Comparison of ENCODE assay signal across 9 mouse cellular contexts in genomic region chr1:165583529-165584184, GRCm38 (mm10). TPM values are rescaled to one million over a fixed set of nuclear protein-coding genes. Genes with fewer than 3 reads are reported as not detected.
DNase-seq lines count a peak whose midpoint lies in the region; ATAC-seq and TF ChIP-seq lines count a peak whose summit lies in the region.
"Had no signal": no experiment of that assay in that cellular context is flagged by ENCODE, and none has a peak within 500 bp of the region (broad histone marks: within the 10 kb centered on the region; RNA-seq: fewer than 3 reads in every experiment).

No protein-coding gene starts in this region.

- ATAC-seq in heart, embryonic 14.5 days (ENCODE audit: insufficient number of reproducible peaks, insufficient read depth, low FRiP score, low read depth): peak; percentile 64; the same call in 1 of the 2 replicates

- H3K36me3 ChIP-seq in heart, embryonic 14.5 days (ENCODE audit: control insufficient read depth, insufficient read depth, low read length): no peaks in the 10 kb centered on the region
- no peaks in the 10 kb centered on the region for H3K36me3 ChIP-seq in liver, adult 2 months (ENCODE audit: control insufficient read depth, insufficient read depth, low read length)
- H3K36me3 ChIP-seq in splenic B cell, adult 2 months (ENCODE audit: control insufficient read depth, insufficient read depth, low read length, poor library complexity, severe bottlenecking): no peaks in the 10 kb centered on the region
- H3K36me3 ChIP-seq: embryonic facial prominence, embryonic 13.5 days had no signal

- H3K4me1 ChIP-seq in heart, embryonic 14.5 days (ENCODE audit: control insufficient read depth in 2 of 2, insufficient read depth in 2 of 2, low read length in 2 of 2): peaks cover 22 to 24% of the 10 kb centered on the region in 2 experiments
- no peaks in the 10 kb centered on the region for H3K4me1 ChIP-seq in liver, adult 2 months (ENCODE audit: control insufficient read depth, insufficient read depth, low read length)

- no peak overlapping the region for H3K4me2 ChIP-seq in heart, embryonic 14.5 days (ENCODE audit: low read length)
- H3K4me2 ChIP-seq: embryonic facial prominence, embryonic 13.5 days had no signal

- H3K27ac ChIP-seq in heart, embryonic 14.5 days (replicated peaks in 1 of 2; ENCODE audit: control insufficient read depth in 1 of 2, insufficient read depth in 1 of 2, low read depth in 2 of 2, low read length in 2 of 2): no peak overlapping the region
- H3K27ac ChIP-seq in liver, adult 2 months (replicated peaks; ENCODE audit: insufficient read depth, low read depth, low read length): no peak overlapping the region
- H3K27ac ChIP-seq: embryonic facial prominence, embryonic 13.5 days had no signal

- no peaks in the 10 kb centered on the region for H3K27me3 ChIP-seq in heart, embryonic 14.5 days (ENCODE audit: control insufficient read depth, insufficient read depth, low read length)
- no peaks in the 10 kb centered on the region for H3K27me3 ChIP-seq in liver, adult 2 months (ENCODE audit: control insufficient read depth, insufficient read depth, low read length)
- H3K27me3 ChIP-seq in splenic B cell, adult 2 months (ENCODE audit: control insufficient read depth, insufficient read depth, low read length, poor library complexity, severe bottlenecking): peaks cover 2% of the 10 kb centered on the region; the same call in 1 of the 2 replicates
- H3K27me3 ChIP-seq: embryonic facial prominence, embryonic 13.5 days had no signal

- H3K4me3 ChIP-seq in heart, embryonic 14.5 days (ENCODE audit: control insufficient read depth in 1 of 2, insufficient read depth in 1 of 2, low read depth in 1 of 2, low read length in 2 of 2): no peak overlapping the region
- H3K4me3 ChIP-seq in liver, adult 2 months (ENCODE audit: insufficient read depth, low read depth, low read length): no peak overlapping the region
- H3K4me3 ChIP-seq: embryonic facial prominence, embryonic 13.5 days had no signal

- TF ChIP-seq POLR2A in brain, embryonic 14.5 days (IDR thresholded peaks at IDR 0.05; ENCODE audit: borderline replicate concordance, extremely low read depth, insufficient read depth, insufficient read length, poor library complexity, severe bottlenecking): no peak
- no peak for TF ChIP-seq POLR2A in liver, adult 2 months (IDR thresholded peaks at IDR 0.05; ENCODE audit: extremely low read depth, insufficient read depth, low read length)

- H3K9ac ChIP-seq in heart, embryonic 14.5 days (ENCODE audit: low read length): no peak overlapping the region
- H3K9ac ChIP-seq in liver, adult 2 months (ENCODE audit: low read depth, low read length): no peak overlapping the region
- H3K9ac ChIP-seq: embryonic facial prominence, embryonic 13.5 days had no signal

- H3K9me3 ChIP-seq in heart, embryonic 14.5 days (ENCODE audit: control insufficient read depth, low read length): 0 out of 2 replicates have a peak, but pooled peaks cover 5% of the 10 kb centered on the region
- H3K9me3 ChIP-seq: embryonic facial prominence, embryonic 13.5 days had no signal

- WGBS in heart, embryonic 14.5 days: 22% methylated on average over 12 of the region's 12 CpGs
- 21% methylated on average over 12 of the region's 12 CpGs for WGBS in liver, adult 2 months

- no peaks in the 10 kb centered on the region for H3K79me2 ChIP-seq in liver, adult 2 months (ENCODE audit: control insufficient read depth, insufficient read depth, low read length)

- peak; percentile 92 for DNase-seq in CD4-positive, CD25-positive, alpha-beta regulatory T cell, adult 2 months (ENCODE audit: low read depth, low spot score)
- DNase-seq in brain, embryonic 14.5 days (ENCODE audit: low read depth): peak; percentile 90
- peak; percentile 73 for DNase-seq in fibroblast of lung, adult 2 months (ENCODE audit: low read depth)
- DNase-seq in kidney, postnatal 10 days: peak; percentile 96
- peak; percentile 73 for DNase-seq in liver, adult 2 months (ENCODE audit: extremely low read depth, low read depth, low spot score)
- DNase-seq in natural killer cell, adult 2 months (ENCODE audit: low spot score in 2 of 2): peak; percentile 65 to 80
- peak; percentile 89 for DNase-seq in splenic B cell, adult 2 months (ENCODE audit: low read depth, low spot score)

- peak; percentile 98 for TF ChIP-seq CTCF in brain, embryonic 14.5 days (IDR thresholded peaks at IDR 0.05; ENCODE audit: borderline replicate concordance, extremely low read depth, insufficient read depth, insufficient read length)
- TF ChIP-seq CTCF in liver, adult 2 months (IDR thresholded peaks at IDR 0.05; ENCODE audit: low read depth, low read length): peak; percentile 99

RNA-seq across cellular contexts. Expression of gene Mpzl1, which starts 50.7 kb away (rescaled TPM):
- 142 and 156 TPM in 2 replicates for polyA plus RNA-seq in brain, embryonic 14.5 days (2012; rRNA removed)
- polyA plus RNA-seq in heart, embryonic 14.5 days (2014; fragmentation: Nextera tagmentation; extraction: Ambion mirVana): 121 TPM in 2 replicates
- 1.4 and 2.8 TPM in 2 replicates for total RNA-seq in liver, adult 2 months (2014; rRNA removed)
- 3.8 and 5.8 TPM in 2 replicates for polyA plus RNA-seq in liver, adult 2 months (2012; rRNA removed)

Comparison
In these comparisons a context has a peak if more than half of its experiments do, and no peak if none do; other contexts are left out.
1. RNA of gene Mpzl1, which starts 50.7 kb away (polyA plus RNA-seq): 142 to 156 TPM in brain, embryonic 14.5 days and 121 TPM in heart, embryonic 14.5 days; 3.8 to 5.8 TPM in liver, adult 2 months; every median in the first group is over 10 times any median in the second.
2. Peak in every context shown above with its lines, with median percentiles within 50 percentile points of each other: DNase-seq.